Mouse (Mus musculus) midbrain, postnatal 0 days (tissue): ENCODE measurements around the gene Snapc5. TPM values are rescaled to one million over a fixed set of nuclear protein-coding genes. Genes with fewer than 3 reads are reported as not detected.
A peak's percentile ranks its signal among the peaks of the same experiment; 100 is the strongest.

Experiments used
- ATAC-seq: fragments of 200-750 bp; cut with Nextera tagmentation; 2 replicates; pipeline ENCODE4 v1.8.0; 2017; ENCODE audit warnings: moderate number of reproducible peaks, mild to moderate bottlenecking, moderate TSS enrichment, moderate library complexity; ENCODE audit not compliant: low FRiP score
- DNase-seq: peaks from one replicate; pipeline ENCODE4 v3.0.0-alpha.2; 2015; ENCODE audit warnings: low spot score
- H3K27ac ChIP-seq: fragments of 300-500 bp; sonication (generic); 2 replicates; pipeline ENCODE4 v1.5.1; 2014; ENCODE audit warnings: low read depth, mild to moderate bottlenecking, low read length, mixed read lengths
- H3K27me3 ChIP-seq: fragments of 300-500 bp; sonication (generic); 2 replicates; pipeline ENCODE4 v1.6.1; 2014; ENCODE audit warnings: low read length, control low read depth, mixed read lengths; ENCODE audit not compliant: insufficient read depth
- H3K36me3 ChIP-seq: fragments of 300-500 bp; sonication (generic); 2 replicates; pipeline ENCODE4 v1.6.1; 2014; ENCODE audit warnings: low read length, control low read depth, mixed read lengths; ENCODE audit not compliant: insufficient read depth
- H3K4me1 ChIP-seq: fragments of 300-500 bp; sonication (generic); 2 replicates; pipeline ENCODE4 v1.6.1; 2014; ENCODE audit warnings: mild to moderate bottlenecking, control low read depth, antibody characterized with exemption, low read length, mixed read lengths; ENCODE audit not compliant: insufficient read depth
- H3K4me2 ChIP-seq: fragments of 300-500 bp; sonication (generic); 2 replicates; pipeline ENCODE4 v1.6.1; 2014; ENCODE audit warnings: low read depth, mild to moderate bottlenecking, low read length, mixed read lengths; ENCODE audit not compliant: poor library complexity, severe bottlenecking
- H3K4me3 ChIP-seq: fragments of 300-500 bp; sonication (generic); 2 replicates; pipeline ENCODE4 v1.5.1; 2014; ENCODE audit warnings: low read depth, mild to moderate bottlenecking, low read length, moderate library complexity
- H3K9ac ChIP-seq: fragments of 300-500 bp; sonication (generic); replicated peaks from 2 replicates; pipeline ENCODE4 v1.6.1; 2014; ENCODE audit warnings: mild to moderate bottlenecking, low read length, moderate library complexity, mixed read lengths; ENCODE audit not compliant: poor library complexity, severe bottlenecking
- H3K9me3 ChIP-seq: fragments of 300-500 bp; sonication (generic); 2 replicates; pipeline ENCODE4 v1.6.1; 2016; ENCODE audit warnings: low read length, control low read depth
- CTCF ChIP-seq: IDR thresholded peaks from 2 replicates; pipeline ENCODE4 v1.5.1; 2016; ENCODE audit warnings: antibody characterized with exemption, mild to moderate bottlenecking
- WGBS: fragments of 180-500 bp; shearing (Covaris S2); extraction: QIAGEN DNeasy Blood & Tissue Kit; methylation state at CpG from one replicate; pipeline ENCODE4 v1.1.7; 2014; 5-methylcytosine and 5-hydroxymethylcytosine counted together
- microRNA-seq: library from miRNA; unstranded; fragments of <30 nt; microRNA quantifications from one replicate; pipeline ENCODE4, GENCODE M21; 2016; ENCODE audit warnings: borderline number of aligned reads
- polyA plus RNA-seq: library from polyadenylated mRNA; unstranded; fragments of >200 nt; fragmentation: Nextera tagmentation; extraction: Ambion mirVana; gene quantifications from 2 replicates; pipeline ENCODE4 v1.2.1, GENCODE M21; 2015
- total RNA-seq: library from RNA; depleted of rRNA; stranded (reverse); fragments of >200 nt; gene quantifications from 2 replicates; pipeline ENCODE4 v1.2.3, GENCODE M21; 2014; rRNA removed

The Snapc5 gene
- total and polyA plus RNA-seq, 2 experiments from 2014 or later, result 6.3 to 25.9 TPM

GRCm38 (mm10) chr9:64228972-64229371, 49.9 kb downstream of the Snapc5 start:
- H3K4me3 ChIP-seq, result no peak overlapping the region
- H3K9ac ChIP-seq, result no peak overlapping the region
- H3K36me3 ChIP-seq, result no peaks in the 10 kb centered on the region
- no peak overlapping the region for H3K27ac ChIP-seq
- no peaks in the 10 kb centered on the region for H3K27me3 ChIP-seq
- TF ChIP-seq CTCF, result no peak
- DNase-seq (no peak), ATAC-seq (no peak)
- H3K4me1 ChIP-seq, result no peaks in the 10 kb centered on the region
- no peaks in the 10 kb centered on the region for H3K9me3 ChIP-seq
- H3K4me2 ChIP-seq, result no peak overlapping the region

DNA sequence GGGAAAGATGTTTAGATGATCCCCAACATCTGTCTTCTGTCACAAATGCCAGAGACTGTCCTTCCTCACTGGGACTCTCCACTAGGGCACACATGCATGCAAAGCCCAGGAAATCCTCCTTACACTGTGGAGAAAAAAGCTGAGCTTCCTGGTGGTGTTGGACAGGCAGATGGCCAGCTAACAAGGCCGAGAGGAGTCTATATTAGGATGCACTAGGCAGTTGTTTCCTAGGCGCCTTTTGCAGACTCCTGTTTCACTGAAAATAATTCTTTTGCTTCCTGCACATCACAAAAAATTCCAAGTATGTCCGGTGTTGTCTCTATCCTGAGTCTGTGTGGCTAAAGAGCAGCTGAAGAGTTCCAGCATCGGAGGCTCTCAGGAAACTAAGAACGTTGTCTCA, 52.1 kb downstream of the Snapc5 start:
- 70% methylated on average over 5 of the region's 5 CpGs for WGBS
- Histone ChIP-seq H3K4me3 (no peak overlapping the region), H3K27ac (0 out of 2 replicates have a peak overlapping the region, but pooled peaks have one; percentile 43)

DNA sequence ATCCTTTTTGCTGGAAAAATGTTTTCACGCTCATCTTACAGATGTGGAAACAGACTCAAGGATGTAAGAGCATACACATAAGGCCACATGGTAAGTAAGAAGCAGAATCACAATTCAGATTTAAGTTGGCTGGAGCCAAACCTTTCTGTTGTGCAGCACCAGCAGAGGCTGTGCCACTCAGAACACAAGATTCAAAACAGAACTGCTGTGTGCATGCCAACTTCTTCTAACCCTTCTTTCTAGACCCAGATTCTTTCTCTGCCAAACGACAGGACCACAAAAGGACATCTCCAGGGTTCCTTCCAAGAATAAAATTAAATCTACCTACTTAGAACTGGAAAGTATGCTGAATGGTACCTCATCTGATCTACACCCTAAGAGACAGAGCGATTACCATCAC, 52.6 kb downstream of the Snapc5 start:
- Histone ChIP-seq H3K4me1 (no peaks in the 10 kb centered on the region), H3K27ac (0 out of 2 replicates have a peak overlapping the region, but pooled peaks have one; percentile 43), H3K4me2 (no peak overlapping the region), H3K36me3 (no peaks in the 10 kb centered on the region), H3K9ac (no peak overlapping the region), H3K27me3 (no peaks in the 10 kb centered on the region), H3K9me3 (no peaks in the 10 kb centered on the region), H3K4me3 (no peak overlapping the region)
- ATAC-seq, result no peak
- TF ChIP-seq CTCF, result no peak
- WGBS, result 74% methylated on average over 3 of the region's 3 CpGs
- DNase-seq, result peak; percentile 12

More for the DNA sequence above, 52.1 kb downstream of the Snapc5 start:
- Histone ChIP-seq H3K4me2 (no peak overlapping the region), H3K9ac (no peak overlapping the region), H3K4me1 (no peaks in the 10 kb centered on the region), H3K27me3 (no peaks in the 10 kb centered on the region), H3K9me3 (no peaks in the 10 kb centered on the region), H3K36me3 (no peaks in the 10 kb centered on the region)
- TF ChIP-seq CTCF, result no peak
- no peak for ATAC-seq
- DNase-seq, result no peak

DNA sequence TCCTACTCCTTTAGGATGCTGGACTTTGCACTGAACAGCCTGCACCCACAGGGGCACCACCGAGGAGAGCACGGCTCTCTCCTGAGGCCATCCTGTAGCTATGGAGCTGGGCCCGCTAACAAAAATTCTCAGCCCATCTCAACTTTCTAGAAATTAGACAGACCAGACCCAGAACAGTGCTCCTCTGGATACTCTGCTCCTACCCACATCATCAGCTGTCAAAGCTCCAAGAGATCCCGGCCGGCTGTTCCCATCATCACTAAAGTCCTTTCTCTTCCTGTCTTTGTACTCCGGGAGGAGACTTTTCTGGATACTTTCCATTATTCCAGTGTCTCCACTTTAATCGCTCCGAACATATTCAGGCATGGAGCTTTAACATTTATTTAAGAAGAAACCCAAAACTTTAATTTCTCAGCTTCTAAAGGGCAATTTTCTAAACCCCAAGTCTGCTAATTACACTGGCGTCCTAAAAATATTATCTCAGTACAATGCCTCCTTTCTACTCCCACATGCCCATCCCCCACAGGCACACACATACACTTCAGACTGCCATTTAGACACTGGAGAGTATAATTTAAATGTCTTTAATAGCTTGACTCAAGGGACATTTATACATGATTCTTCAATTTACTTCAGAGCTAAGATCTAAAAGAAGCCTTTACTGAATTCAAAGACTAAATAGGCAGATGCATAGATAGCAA, 53.3 kb downstream of the Snapc5 start:
- no peak for TF ChIP-seq CTCF

More for the DNA sequence above, 53.3 kb downstream of the Snapc5 start:
- Histone ChIP-seq H3K4me2 (no peak overlapping the region), H3K4me1 (no peaks in the 10 kb centered on the region), H3K9ac (no peak overlapping the region), H3K4me3 (no peak overlapping the region), H3K27me3 (no peaks in the 10 kb centered on the region), H3K36me3 (no peaks in the 10 kb centered on the region), H3K9me3 (no peaks in the 10 kb centered on the region), H3K27ac (0 out of 2 replicates have a peak overlapping the region, but pooled peaks have one; percentile 43)
- WGBS, result 68% methylated on average over 9 of the region's 9 CpGs
- DNase-seq (peak; percentile 16), ATAC-seq (no peak)

Small RNA genes lying within 50 kb of the gene (microRNA-seq; reads per million reads assigned to microRNA genes)
- gene Gm24106, result not detected

Other genes starting within 250 kb of the Snapc5 start
- gene Smad6, start 157.2 kb upstream of the Snapc5 start, total RNA-seq, result 10.4 and 12.7 TPM in 2 replicates
- gene Smad6, start 157.2 kb upstream of the Snapc5 start, polyA plus RNA-seq, result 0.97 and 1.2 TPM in 2 replicates
- not detected in 2 replicates for gene Lctl, start 62.1 kb upstream of the Snapc5 start, total RNA-seq
- gene Lctl, start 62.1 kb upstream of the Snapc5 start, polyA plus RNA-seq, result not detected in 2 replicates
- 7.7 and 12.0 TPM in 2 replicates for gene Zwilch, start 6.2 kb upstream of the Snapc5 start, total RNA-seq
- gene Zwilch, start 6.2 kb upstream of the Snapc5 start, polyA plus RNA-seq, result 2.0 and 2.5 TPM in 2 replicates
- gene Rpl4, start 5.9 kb upstream of the Snapc5 start, total RNA-seq, result 541 and 706 TPM in 2 replicates
- gene Rpl4, start 5.9 kb upstream of the Snapc5 start, polyA plus RNA-seq, result 597 and 607 TPM in 2 replicates
- gene Uchl4, start 55.9 kb downstream of the Snapc5 start, total RNA-seq, result 0.61 and 0.66 TPM in 2 replicates
- 1.2 and 2.4 TPM in 2 replicates for gene Uchl4, start 55.9 kb downstream of the Snapc5 start, polyA plus RNA-seq
- 86.9 and 87.4 TPM in 2 replicates for gene Map2k1, start 74.4 kb downstream of the Snapc5 start, total RNA-seq
- 70.6 and 74.6 TPM in 2 replicates for gene Map2k1, start 74.4 kb downstream of the Snapc5 start, polyA plus RNA-seq
- gene Tipin, start 102.3 kb downstream of the Snapc5 start, total RNA-seq, result 47.4 and 58.1 TPM in 2 replicates
- gene Tipin, start 102.3 kb downstream of the Snapc5 start, polyA plus RNA-seq, result 71.1 and 73.2 TPM in 2 replicates
- 18.5 and 22.5 TPM in 2 replicates for gene Dis3l, start 162.0 kb downstream of the Snapc5 start, total RNA-seq
- gene Dis3l, start 162.0 kb downstream of the Snapc5 start, polyA plus RNA-seq, result 18.1 and 19.6 TPM in 2 replicates
- 35.1 and 41.8 TPM in 2 replicates for gene Megf11, start 206.4 kb downstream of the Snapc5 start, total RNA-seq
- gene Megf11, start 206.4 kb downstream of the Snapc5 start, polyA plus RNA-seq, result 17.7 and 18.1 TPM in 2 replicates